Mouse (Mus musculus): ENCODE measurements around the gene Gpr152.

- TF ChIP-seq CTCF (IDR thresholded peaks at IDR 0.05; ENCODE audit: low read depth, low read length): no peak
- no peak for TF ChIP-seq POLR2A (IDR thresholded peaks at IDR 0.05; ENCODE audit: insufficient read depth, low read length)
- no peak for TF ChIP-seq EP300 (IDR thresholded peaks at IDR 0.05; ENCODE audit: insufficient read depth, low read depth, low read length)
Observed at GRCm38 (mm10) chr19:4156073-4156579, 16.5 kb downstream of the Gpr152 start.

Data from ES-Bruce4 (cell line).